Mouse (Mus musculus) stomach, postnatal 0 days (tissue): ENCODE results near the gene Cpxm1.

Experiments used
- CTCF ChIP-seq: IDR thresholded peaks from 2 replicates; pipeline ENCODE4 v1.5.1; 2016; ENCODE audit warnings: antibody characterized with exemption, low read depth, mild to moderate bottlenecking, moderate library complexity
- EP300 ChIP-seq: optimal IDR thresholded peaks from 2 replicates; pipeline ENCODE3; 2016; ENCODE audit warnings: antibody characterized with exemption

GRCm38 (mm10) chr2:130350376-130350775 is 47.0 kb downstream of the Cpxm1 start:
- TF ChIP-seq CTCF, result no peak
- no peak for TF ChIP-seq EP300
